Mouse (Mus musculus): Measurements from ENCODE around the gene Actbl2. TPM values are rescaled to one million over a fixed set of nuclear protein-coding genes. Genes with fewer than 3 reads are reported as not detected.

Actbl2 gene
- polyA plus RNA-seq, 1 experiment from 2014 or later = not detected

DNA sequence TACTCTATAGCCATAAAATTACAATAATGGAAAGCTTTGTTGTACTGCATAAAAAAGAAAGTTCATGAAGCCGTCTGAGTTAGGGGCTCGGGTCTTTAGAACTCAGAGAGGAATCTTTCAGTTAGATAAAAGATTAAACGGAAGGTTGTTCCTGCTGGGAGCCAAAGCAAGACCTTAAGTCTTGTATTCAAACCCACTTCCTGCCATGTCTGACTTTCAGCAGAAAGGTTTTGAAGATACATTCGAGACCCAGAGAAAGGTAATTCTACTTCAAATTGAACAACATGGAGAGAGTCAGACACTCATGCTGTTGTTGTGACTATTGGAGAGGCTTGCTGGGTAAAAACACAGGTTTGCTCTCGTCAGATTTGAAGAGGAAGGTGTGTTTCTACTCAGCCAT lies 3.0 kb upstream of the Actbl2 start:
- ATAC-seq = no peak
- Histone ChIP-seq H3K9me3 (replicated peaks) (no peaks in the 10 kb centered on the region), H3K36me3 (no peaks in the 10 kb centered on the region), H3K4me2 (no peak overlapping the region), H3K4me1 (no peaks in the 10 kb centered on the region), H3K27me3 (replicated peaks) (no peaks in the 10 kb centered on the region), H3K4me3 (no peak overlapping the region), H3K27ac (no peak overlapping the region), H3K9ac (no peak overlapping the region)
- WGBS (ENCODE audit: insufficient replicate concordance) = 32% methylated on average over 5 of the region's 5 CpGs

- H3K4me2 ChIP-seq = no peak overlapping the region
- no peaks in the 10 kb centered on the region for H3K4me1 ChIP-seq
- H3K27me3 ChIP-seq (replicated peaks) = no peaks in the 10 kb centered on the region
- no peak overlapping the region for H3K4me3 ChIP-seq
- H3K9me3 ChIP-seq (replicated peaks) = no peaks in the 10 kb centered on the region
- ATAC-seq = no peak
- no peaks in the 10 kb centered on the region for H3K36me3 ChIP-seq
- H3K27ac ChIP-seq = no peak overlapping the region
- 42% methylated on average over 4 of the region's 4 CpGs for WGBS (ENCODE audit: insufficient replicate concordance)
- H3K9ac ChIP-seq = no peak overlapping the region
Observed at GRCm38 (mm10) chr13:111258016-111258415, 3.2 kb downstream of the Actbl2 start.

DNA sequence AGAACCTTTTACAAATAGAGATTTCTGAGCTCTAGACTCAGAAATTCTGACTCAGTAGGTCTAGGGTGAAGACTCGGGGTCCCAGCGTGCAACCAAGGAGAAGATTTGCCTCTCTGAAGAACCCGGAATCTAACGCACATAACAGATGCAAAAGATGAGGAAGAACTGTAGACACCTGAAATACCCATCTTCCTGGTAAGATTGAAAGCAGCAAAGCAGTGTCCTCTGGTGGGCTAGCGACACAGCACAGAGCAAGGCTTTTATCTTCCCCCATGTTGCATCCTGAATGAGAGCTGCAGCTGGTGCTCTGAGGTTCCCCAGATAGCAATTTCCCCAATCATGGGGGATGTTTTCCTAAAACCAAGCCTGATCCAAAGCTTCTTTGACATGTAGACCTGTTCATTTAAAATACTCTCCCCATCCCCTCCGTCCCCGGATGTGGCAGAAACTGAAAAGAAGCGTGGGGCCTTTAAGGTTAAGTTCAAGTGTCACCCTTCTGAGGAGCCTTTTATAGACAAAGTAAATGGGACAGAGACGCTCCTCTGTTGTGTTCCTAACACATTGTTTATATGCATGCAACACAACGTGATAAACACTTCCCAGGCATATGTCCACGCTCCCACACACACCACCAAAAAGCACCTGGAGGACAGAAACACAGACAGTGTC lies 3.7 kb downstream of the Actbl2 start:
- no peak overlapping the region for H3K27ac ChIP-seq
- no peak overlapping the region for H3K9ac ChIP-seq
- H3K4me3 ChIP-seq = no peak overlapping the region
- ATAC-seq = no peak
- WGBS (ENCODE audit: insufficient replicate concordance) = 69% methylated on average over 11 of the region's 11 CpGs
- H3K4me1 ChIP-seq = no peaks in the 10 kb centered on the region
- no peaks in the 10 kb centered on the region for H3K36me3 ChIP-seq
- H3K9me3 ChIP-seq (replicated peaks) = no peaks in the 10 kb centered on the region
- H3K4me2 ChIP-seq = no peak overlapping the region
- H3K27me3 ChIP-seq (replicated peaks) = no peaks in the 10 kb centered on the region

DNA sequence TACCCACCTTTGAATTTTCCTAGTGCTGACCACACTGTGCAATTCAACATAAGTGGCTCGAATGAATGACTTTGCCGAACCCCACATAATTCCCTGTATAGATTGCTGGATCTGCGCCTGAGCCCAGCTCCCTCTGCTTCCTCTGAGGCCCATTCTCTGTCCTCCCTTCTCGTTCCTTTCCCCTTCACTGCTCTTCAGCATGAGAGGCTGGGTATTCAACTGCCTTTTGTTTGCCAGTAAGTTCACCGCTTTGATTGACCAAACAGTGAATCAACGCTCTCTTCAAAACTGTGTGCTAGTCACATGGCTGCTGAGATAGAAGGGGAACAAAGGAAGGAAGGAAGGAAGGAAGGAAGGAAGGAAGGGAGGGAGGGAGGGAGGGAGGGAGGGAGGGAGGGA lies 4.3 kb downstream of the Actbl2 start:
- Histone ChIP-seq H3K4me2 (no peak overlapping the region), H3K4me1 (no peaks in the 10 kb centered on the region), H3K36me3 (no peaks in the 10 kb centered on the region), H3K27ac (no peak overlapping the region), H3K27me3 (replicated peaks) (no peaks in the 10 kb centered on the region), H3K9ac (no peak overlapping the region), H3K9me3 (replicated peaks) (no peaks in the 10 kb centered on the region), H3K4me3 (no peak overlapping the region)
- 69% methylated on average over 6 of the region's 6 CpGs for WGBS (ENCODE audit: insufficient replicate concordance)
- ATAC-seq = no peak

- Histone ChIP-seq H3K27me3 (replicated peaks) (no peaks in the 10 kb centered on the region), H3K4me3 (no peak overlapping the region), H3K9me3 (replicated peaks) (no peaks in the 10 kb centered on the region), H3K36me3 (no peaks in the 10 kb centered on the region), H3K27ac (no peak overlapping the region), H3K9ac (no peak overlapping the region), H3K4me2 (no peak overlapping the region), H3K4me1 (no peaks in the 10 kb centered on the region)
- ATAC-seq = no peak
- WGBS (ENCODE audit: insufficient replicate concordance) = 70% methylated on average over 7 of the region's 7 CpGs
Observed at GRCm38 (mm10) chr13:111259711-111260110, 4.9 kb downstream of the Actbl2 start.

- H3K27me3 ChIP-seq (replicated peaks) = no peaks in the 10 kb centered on the region
Observed at GRCm38 (mm10) chr13:111263186-111263585, 8.4 kb downstream of the Actbl2 start.

DNA sequence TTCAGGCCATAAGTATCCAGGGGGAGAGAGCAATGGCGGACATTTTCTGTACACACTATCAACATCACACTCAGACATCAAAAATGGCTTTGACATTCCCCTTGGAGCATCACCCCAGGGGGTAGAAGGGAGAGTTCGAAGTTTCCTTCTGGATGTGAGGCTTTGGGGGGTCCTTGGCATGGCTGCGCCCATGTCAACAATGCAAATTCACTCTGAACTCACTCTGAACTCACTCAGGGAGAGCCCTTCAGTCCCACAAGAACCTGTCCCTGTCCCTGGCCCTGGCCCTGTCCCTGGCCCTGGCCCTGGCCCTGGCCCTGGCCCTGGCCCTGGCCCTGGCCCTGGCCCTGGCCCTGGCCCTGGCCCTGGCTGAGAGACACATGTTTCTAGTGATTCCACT lies 8.9 kb downstream of the Actbl2 start:
- no peak for ATAC-seq
- Histone ChIP-seq H3K27me3 (replicated peaks) (no peaks in the 10 kb centered on the region), H3K4me3 (no peak overlapping the region), H3K27ac (no peak overlapping the region), H3K36me3 (no peaks in the 10 kb centered on the region), H3K4me1 (no peaks in the 10 kb centered on the region), H3K4me2 (no peak overlapping the region), H3K9ac (no peak overlapping the region), H3K9me3 (replicated peaks) (no peaks in the 10 kb centered on the region)
- 62% methylated on average over 3 of the region's 3 CpGs for WGBS (ENCODE audit: insufficient replicate concordance)

More at GRCm38 (mm10) chr13:111263186-111263585, 8.4 kb downstream of the Actbl2 start:
- no peak for ATAC-seq
- Histone ChIP-seq H3K4me3 (no peak overlapping the region), H3K27ac (no peak overlapping the region), H3K4me1 (no peaks in the 10 kb centered on the region), H3K4me2 (no peak overlapping the region), H3K9ac (no peak overlapping the region), H3K36me3 (no peaks in the 10 kb centered on the region), H3K9me3 (replicated peaks) (no peaks in the 10 kb centered on the region)
- 64% methylated on average over 2 of the region's 2 CpGs for WGBS (ENCODE audit: insufficient replicate concordance)

DNA sequence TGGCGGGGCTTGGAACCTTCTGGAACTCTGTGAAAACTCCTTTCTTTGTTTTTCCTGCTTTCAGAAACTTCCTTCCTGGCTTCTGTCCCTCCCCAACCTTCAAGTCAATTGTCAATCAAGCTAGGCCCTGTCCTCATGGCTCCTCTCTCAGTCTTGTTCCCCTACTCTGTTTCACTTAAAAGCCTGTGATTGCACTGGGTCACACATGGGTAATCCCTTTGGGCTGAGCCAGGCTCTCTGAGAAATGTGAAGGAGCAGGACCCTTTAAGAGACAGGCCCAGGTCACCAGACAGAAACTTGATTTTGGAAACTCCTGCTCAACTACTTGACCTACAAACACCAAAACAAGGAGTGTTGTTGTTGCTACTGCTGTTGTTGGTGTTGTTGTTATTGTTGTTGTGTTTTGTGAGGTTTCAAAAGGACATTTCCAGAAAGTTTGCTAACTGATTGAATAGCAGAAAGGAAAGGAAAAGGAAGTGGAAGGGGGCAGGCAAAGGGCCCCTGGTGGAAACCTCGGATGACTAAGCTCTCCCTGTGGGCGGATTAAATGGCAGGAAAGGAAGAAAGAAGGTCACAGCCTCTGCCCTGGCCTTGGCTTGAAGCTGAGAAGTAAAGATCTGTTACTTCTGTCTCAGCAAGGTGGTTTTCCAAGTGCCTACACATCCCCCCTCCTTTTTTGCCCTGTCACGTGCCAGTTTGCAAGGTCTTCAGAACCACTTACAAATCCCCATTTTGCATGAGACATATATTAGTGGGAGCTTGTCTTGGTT lies 10.6 kb downstream of the Actbl2 start:
- H3K4me2 ChIP-seq = no peak overlapping the region
- 37% methylated on average over 4 of the region's 4 CpGs for WGBS (ENCODE audit: insufficient replicate concordance)
- H3K27ac ChIP-seq = 0 out of 2 replicates have a peak overlapping the region, but pooled peaks have one; percentile 40
- H3K9ac ChIP-seq = no peak overlapping the region
- H3K9me3 ChIP-seq (replicated peaks) = no peaks in the 10 kb centered on the region
- no peak for ATAC-seq
- H3K4me1 ChIP-seq = no peaks in the 10 kb centered on the region
- H3K4me3 ChIP-seq = no peak overlapping the region
- H3K27me3 ChIP-seq (replicated peaks) = no peaks in the 10 kb centered on the region
- no peaks in the 10 kb centered on the region for H3K36me3 ChIP-seq

DNA sequence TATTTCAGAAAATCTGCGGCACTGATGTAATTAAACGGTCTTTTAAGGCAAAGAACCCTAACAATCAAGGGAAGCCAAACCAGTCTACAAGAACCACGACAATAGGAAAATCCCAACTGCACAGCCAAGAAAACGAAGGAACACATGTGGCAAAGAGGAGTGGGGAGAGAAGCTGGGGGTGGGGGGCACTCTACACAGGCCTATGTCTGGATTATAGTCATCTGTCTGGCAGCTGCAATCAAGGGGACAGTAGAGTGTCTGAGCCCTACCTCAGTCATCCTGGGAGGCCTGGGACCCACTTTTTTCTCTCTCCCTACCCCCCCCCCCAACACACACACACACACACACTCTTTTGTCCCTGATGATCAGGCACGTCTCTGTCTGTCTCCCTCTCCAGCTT lies 12.0 kb downstream of the Actbl2 start:
- Histone ChIP-seq H3K4me3 (no peak overlapping the region), H3K4me2 (no peak overlapping the region), H3K4me1 (no peaks in the 10 kb centered on the region), H3K9ac (no peak overlapping the region), H3K9me3 (replicated peaks) (no peaks in the 10 kb centered on the region), H3K36me3 (no peaks in the 10 kb centered on the region), H3K27me3 (replicated peaks) (no peaks in the 10 kb centered on the region), H3K27ac (no peak overlapping the region)
- 66% methylated on average over 5 of the region's 5 CpGs for WGBS (ENCODE audit: insufficient replicate concordance)
- ATAC-seq = no peak

- Histone ChIP-seq H3K4me3 (no peak overlapping the region), H3K27ac (no peak overlapping the region), H3K9ac (no peak overlapping the region), H3K27me3 (replicated peaks) (no peaks in the 10 kb centered on the region), H3K36me3 (no peaks in the 10 kb centered on the region), H3K4me2 (no peak overlapping the region), H3K9me3 (replicated peaks) (no peaks in the 10 kb centered on the region), H3K4me1 (no peaks in the 10 kb centered on the region)
- 57% methylated on average over 5 of the region's 5 CpGs for WGBS (ENCODE audit: insufficient replicate concordance)
- no peak for ATAC-seq
Observed at GRCm38 (mm10) chr13:111268992-111269391, 14.2 kb downstream of the Actbl2 start.

DNA sequence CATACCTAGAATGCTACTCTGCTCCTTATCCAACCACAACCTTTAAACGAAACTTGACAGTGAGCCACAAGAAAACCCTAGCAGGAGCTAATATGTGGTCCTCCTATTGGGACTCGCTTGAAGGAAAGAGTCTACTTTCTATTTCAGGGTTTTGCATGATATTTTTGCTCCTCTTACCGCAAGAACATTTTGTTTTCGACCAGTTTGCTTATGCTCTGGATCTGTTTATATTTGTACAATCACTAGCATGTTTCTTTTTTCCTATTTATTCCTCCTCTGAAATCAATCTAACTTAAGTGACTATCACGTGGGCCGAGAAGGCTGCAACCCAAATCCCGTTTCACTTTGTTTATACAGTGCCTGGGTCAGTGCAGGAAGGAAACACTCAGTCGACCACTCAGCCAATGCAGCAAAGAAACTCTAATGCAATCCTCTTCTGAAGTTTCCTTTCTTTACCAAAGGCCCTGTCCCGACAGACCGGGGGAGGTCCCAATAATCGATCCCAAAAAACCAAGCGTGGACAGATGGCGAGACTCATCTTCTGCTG lies 15.0 kb downstream of the Actbl2 start:
- H3K9ac ChIP-seq = no peak overlapping the region
- H3K4me1 ChIP-seq = no peaks in the 10 kb centered on the region
- no peak overlapping the region for H3K4me2 ChIP-seq
- H3K27ac ChIP-seq = no peak overlapping the region
- no peaks in the 10 kb centered on the region for H3K27me3 ChIP-seq (replicated peaks)
- H3K9me3 ChIP-seq (replicated peaks) = no peaks in the 10 kb centered on the region
- no peak overlapping the region for H3K4me3 ChIP-seq
- no peak for ATAC-seq
- WGBS (ENCODE audit: insufficient replicate concordance) = 45% methylated on average over 13 of the region's 13 CpGs
- H3K36me3 ChIP-seq = no peaks in the 10 kb centered on the region

DNA sequence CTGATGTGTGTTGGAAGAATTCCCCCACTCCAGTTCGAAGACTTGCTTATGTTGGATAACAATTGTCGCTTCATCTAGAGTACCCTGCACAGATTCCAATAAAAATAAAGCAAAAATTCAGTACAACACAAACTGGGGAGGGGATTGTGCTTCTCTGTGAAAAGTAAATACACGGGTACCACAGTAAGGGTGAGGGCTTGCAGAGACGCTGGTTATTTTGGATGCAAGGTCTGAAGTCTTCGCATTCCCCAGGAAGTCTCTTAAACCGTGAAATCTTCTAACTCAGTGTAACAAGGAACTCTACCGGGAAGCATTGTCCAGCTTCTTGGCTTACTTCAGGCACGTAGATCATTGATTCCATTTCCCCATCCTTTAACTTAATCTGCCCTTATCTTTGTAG lies 17.1 kb downstream of the Actbl2 start:
- no peaks in the 10 kb centered on the region for H3K27me3 ChIP-seq (replicated peaks)
- 64% methylated on average over 8 of the region's 8 CpGs for WGBS (ENCODE audit: insufficient replicate concordance)
- H3K27ac ChIP-seq = no peak overlapping the region
- no peak overlapping the region for H3K9ac ChIP-seq
- no peak for ATAC-seq
- H3K4me2 ChIP-seq = no peak overlapping the region
- no peaks in the 10 kb centered on the region for H3K36me3 ChIP-seq
- H3K4me3 ChIP-seq = no peak overlapping the region
- H3K4me1 ChIP-seq = no peaks in the 10 kb centered on the region
- no peaks in the 10 kb centered on the region for H3K9me3 ChIP-seq (replicated peaks)
